Mouse (Mus musculus) gastrocnemius, postnatal 4 days (tissue): ENCODE results near the gene Gm7358. TPM values are rescaled to one million over a fixed set of nuclear protein-coding genes. Genes with fewer than 3 reads are reported as not detected.
"Not testable (repeated sequence)": the region's sequence is repeated elsewhere in the genome, so short reads cannot be mapped to it uniquely, and the experiment has no call there.

Source experiments
- DNase-seq, 2 experiments: peaks; one replicate each; pipeline ENCODE4 v3.0.0; 2021 to 2022; ENCODE audit warnings: low spot score in 2 of 2, mixed read lengths in 2 of 2
- long read RNA-seq, 2 experiments: library from polyadenylated mRNA; stranded (forward); transcript quantifications; one replicate each; pipeline ENCODE4 v2.0.0; 2021
- total RNA-seq, 2 experiments: library from RNA; stranded (reverse); gene quantifications; 2 replicates each; pipeline ENCODE4 v1.2.3; 2021

Gm7358 gene
- total RNA-seq = not detected
- long read RNA-seq, experiment 1 = 0 reads
- long read RNA-seq, experiment 2 = 0 reads

DNA sequence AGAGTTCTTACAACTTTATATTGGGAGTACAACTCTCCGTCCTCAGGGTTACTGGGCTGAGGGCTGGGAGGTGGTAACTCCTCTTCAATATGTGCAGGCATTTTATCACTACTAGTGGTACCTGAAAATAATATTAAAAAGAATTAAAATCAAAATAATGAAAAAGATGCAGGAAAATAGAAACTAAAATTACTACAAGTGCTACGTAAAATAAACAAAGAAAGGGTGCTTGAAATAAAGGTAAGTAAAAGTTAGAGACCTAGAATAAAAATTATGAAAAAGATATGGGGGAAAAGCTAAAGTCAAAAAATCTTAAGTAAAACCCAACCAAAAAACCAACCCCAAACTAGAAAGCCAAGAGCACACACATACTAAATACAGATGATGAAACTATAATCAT is at the start of gene Gm7358:
TSS of gene Gm7358 (minus strand) at position 101 of the 400 bp plus-strand sequence.
- not testable (repeated sequence) for DNase-seq

- not testable (repeated sequence) for DNase-seq
Observed at GRCm38 (mm10) chr17:14103018-14103417, 43.7 kb upstream of the Gm7358 start.

DNA sequence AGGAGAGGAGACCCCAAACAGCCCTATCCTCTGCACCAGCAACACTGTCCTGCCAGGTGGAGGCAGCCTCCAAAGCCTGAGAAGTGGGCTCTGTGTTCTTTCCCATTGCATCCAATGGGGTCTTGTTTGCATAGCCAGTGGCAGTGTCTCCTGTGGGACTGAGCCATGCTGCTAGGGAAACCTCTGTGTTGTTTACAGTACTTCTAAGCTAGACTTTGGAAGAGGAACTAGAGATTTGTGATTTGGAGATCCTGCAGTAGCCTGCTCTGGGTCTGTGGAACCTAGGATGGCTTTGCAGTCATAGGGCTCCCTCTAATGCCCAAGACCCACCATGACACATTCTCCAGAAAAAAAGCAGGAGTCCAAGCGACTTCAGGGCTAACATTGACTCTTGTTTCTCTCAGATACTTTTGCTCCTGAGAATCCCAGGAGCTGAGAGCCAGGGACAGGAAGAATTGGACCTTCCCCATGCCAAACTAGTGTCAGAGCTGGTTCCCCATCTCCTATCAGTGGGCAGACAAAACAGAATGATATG is 42.2 kb upstream of the Gm7358 start:
- not testable (repeated sequence) for DNase-seq

GRCm38 (mm10) chr17:14099886-14100285 is 40.6 kb upstream of the Gm7358 start:
- DNase-seq = not testable (repeated sequence)

GRCm38 (mm10) chr17:14094165-14094564 is 34.8 kb upstream of the Gm7358 start:
- DNase-seq = not testable (repeated sequence)

GRCm38 (mm10) chr17:14086629-14087028 is 27.3 kb upstream of the Gm7358 start:
- DNase-seq = not testable (repeated sequence)

DNA sequence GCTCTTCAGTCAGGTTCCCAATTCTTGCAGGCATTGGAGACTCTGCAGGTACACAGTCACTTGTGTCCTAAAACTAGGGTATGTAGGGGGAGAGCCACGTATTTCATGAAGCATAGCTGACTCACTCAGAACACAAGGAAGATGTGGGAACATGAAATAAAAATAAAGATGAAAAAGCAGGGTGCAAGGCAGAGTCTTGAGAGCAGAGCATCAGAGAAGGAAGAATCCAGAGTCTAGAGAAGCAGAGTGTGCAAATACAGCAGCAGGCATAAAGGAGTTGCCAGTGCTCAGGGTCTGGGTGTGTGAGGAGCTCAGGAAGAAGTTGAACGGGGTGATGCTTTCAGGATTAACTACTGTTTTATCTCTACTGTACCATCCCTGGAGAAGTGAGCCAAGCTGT is 17.5 kb downstream of the Gm7358 start:
- DNase-seq = not testable (repeated sequence)

DNA sequence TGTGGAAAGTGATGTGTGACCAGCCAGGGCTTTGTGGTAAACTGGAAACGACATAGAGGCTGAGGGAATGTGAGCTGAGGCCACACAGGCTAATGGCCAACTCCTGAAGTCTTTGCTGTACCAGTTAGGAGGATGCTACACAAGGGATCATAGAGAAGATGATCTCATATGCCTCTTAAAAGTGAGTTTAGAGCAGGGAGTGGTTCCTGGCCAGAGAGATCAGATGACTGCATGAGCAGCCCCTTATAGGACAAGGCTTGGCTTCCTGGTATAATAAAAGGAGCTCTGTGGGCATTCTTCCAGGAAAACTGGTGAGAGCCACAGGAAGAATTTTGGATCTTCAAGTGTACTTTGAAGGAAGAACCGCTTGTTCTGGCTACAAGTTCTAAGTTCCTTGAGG is 22.3 kb downstream of the Gm7358 start:
- DNase-seq = not testable (repeated sequence)

- DNase-seq = not testable (repeated sequence)
Observed at GRCm38 (mm10) chr17:14036113-14036512, 23.2 kb downstream of the Gm7358 start.

Other genes starting within 250 kb of the Gm7358 start
- not detected for gene Gm7168, start 111.2 kb downstream of the Gm7358 start, total RNA-seq
- gene Gm7356, start 55.8 kb downstream of the Gm7358 start, total RNA-seq = not detected
- gene Dact2, start 144.8 kb upstream of the Gm7358 start, total RNA-seq = 1 to 10 TPM; 4.7 to 5.1 TPM
- 100 to 1,000 TPM; 110 to 127 TPM for gene Smoc2, start 220.0 kb upstream of the Gm7358 start, total RNA-seq